Mouse (Mus musculus): ENCODE results near the gene Csf1. TPM values are rescaled to one million over a fixed set of nuclear protein-coding genes. Genes with fewer than 3 reads are reported as not detected.

Gene Csf1
- polyA plus RNA-seq, 1 experiment from 2014 or later = 10.7 TPM

DNA sequence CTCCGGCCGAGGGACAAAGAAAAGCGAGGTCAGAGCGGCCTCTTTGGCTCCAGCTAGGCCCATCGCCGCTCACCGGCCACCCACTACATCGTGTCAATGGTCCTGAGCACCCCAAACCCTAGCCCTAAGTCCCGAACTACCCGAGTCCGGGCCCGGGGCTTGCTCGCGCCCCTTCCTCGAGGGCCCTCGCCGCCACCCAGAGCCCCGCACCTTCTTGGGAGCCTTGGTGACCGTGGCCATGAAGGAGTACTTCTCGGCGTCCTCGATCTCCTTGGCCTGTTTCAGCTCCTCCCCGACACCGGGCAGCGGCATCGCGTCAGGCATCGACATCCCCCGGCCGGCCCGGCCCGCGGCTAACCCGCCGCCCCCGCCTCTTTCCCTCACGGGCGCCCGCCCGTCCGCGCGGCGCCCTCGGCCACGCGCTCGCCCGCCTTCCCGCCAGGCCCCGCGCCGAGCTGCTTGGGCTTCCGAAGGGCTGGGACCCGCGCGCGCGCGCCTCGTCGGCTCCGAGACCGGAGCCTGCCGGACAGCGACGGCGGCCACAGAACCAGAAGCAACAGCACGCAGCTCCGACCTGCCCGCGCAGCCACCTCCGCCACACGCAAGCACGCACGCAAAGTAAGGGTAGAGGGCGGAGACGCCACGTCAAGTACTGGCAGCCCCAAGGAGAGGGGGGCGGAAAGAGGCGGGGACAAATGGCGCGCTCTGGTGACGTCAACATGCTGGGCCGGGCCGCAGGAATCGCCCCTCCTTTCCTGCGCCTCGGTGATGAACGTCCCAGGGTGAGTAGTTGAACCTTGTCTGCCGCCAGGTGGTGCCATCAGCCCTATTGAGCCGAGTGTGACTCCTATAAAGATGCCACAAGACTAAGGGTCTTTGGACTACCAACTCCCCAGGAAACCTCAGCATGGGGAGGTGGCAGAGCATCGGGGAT is 64.1 kb downstream of the Csf1 start, which contains the start of gene Ahcyl1:
Gene Ahcyl1, minus strand, starts transcription at position 613 of the 934 bp plus-strand sequence.
- H3K36me3 ChIP-seq (ENCODE audit: control insufficient read depth, insufficient read depth, low read length) = no peaks in the 10 kb centered on the region
- no peaks in the 10 kb centered on the region for H3K9me3 ChIP-seq (ENCODE audit: control insufficient read depth, low read length)
- peak within 1 kb of the TSS; percentile 71 for H3K4me2 ChIP-seq
- peak within 1 kb of the TSS; percentile 89 for H3K27ac ChIP-seq (ENCODE audit: low read depth, low read length)
- peaks cover 23% of the 10 kb centered on the region for H3K4me1 ChIP-seq (replicated peaks; ENCODE audit: control insufficient read depth, insufficient read depth, low read length)
- ATAC-seq (replicated peaks; ENCODE audit: low FRiP score) (peak; percentile 95), DNase-seq (ENCODE audit: low spot score) (peak; percentile 99)
- H3K9ac ChIP-seq (ENCODE audit: low read depth, low read length) = peak within 1 kb of the TSS; percentile 95
- H3K27me3 ChIP-seq (replicated peaks; ENCODE audit: control insufficient read depth, insufficient read depth, low read length) = no peaks in the 10 kb centered on the region
- H3K4me3 ChIP-seq (ENCODE audit: low read depth, low read length) = peak within 1 kb of the TSS; percentile 93
- 1% methylated on average over 88 of the region's 93 CpGs for WGBS

DNA sequence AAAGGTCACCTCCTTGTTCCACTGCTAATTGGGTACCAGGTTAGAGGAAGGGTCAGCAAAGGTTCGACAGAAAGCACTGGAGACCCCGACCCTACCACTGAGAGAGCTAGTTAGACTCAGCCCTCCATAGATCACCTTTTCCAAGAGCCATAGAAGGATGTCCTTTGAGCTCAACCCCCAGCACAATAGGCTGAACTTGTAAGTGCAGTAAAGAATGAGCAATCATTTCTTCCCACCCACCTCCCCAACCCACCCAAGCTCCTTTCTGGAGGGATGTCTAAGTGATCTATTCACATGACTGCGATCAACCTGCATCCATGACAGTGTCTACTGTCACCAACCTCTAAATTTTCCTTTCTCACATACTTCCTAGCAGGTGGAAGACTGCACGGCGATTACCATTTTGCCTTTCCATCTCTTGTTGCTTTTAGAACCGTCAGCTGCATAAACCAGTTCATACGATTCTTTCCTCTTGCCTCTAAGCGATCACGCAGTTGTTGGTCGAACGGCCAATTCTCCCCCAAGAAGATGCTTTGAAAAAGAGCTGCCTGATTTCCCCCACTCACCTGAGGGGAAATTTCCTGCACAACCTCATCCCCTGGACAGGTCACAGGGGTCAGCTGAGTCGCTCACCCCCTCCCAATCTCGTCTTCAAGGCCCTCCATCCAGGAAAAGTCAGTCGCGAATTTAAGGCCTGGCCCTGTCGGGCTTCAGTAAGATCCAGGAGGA is 64.9 kb downstream of the Csf1 start:
- ATAC-seq (replicated peaks; ENCODE audit: low FRiP score) = no peak
- DNase-seq (ENCODE audit: low spot score) = peak; percentile 31
- peaks cover 23% of the 10 kb centered on the region for H3K4me1 ChIP-seq (replicated peaks; ENCODE audit: control insufficient read depth, insufficient read depth, low read length)
- H3K9ac ChIP-seq (ENCODE audit: low read depth, low read length) = peak overlapping the region; percentile 95
- WGBS = 8% methylated on average over 16 of the region's 16 CpGs
- peak overlapping the region; percentile 93 for H3K4me3 ChIP-seq (ENCODE audit: low read depth, low read length)
- peak overlapping the region; percentile 71 for H3K4me2 ChIP-seq
- no peaks in the 10 kb centered on the region for H3K27me3 ChIP-seq (replicated peaks; ENCODE audit: control insufficient read depth, insufficient read depth, low read length)
- H3K27ac ChIP-seq (ENCODE audit: low read depth, low read length) = peak overlapping the region; percentile 89
- H3K36me3 ChIP-seq (ENCODE audit: control insufficient read depth, insufficient read depth, low read length) = no peaks in the 10 kb centered on the region; the same call in 1 of the 2 replicates
- H3K9me3 ChIP-seq (ENCODE audit: control insufficient read depth, low read length) = no peaks in the 10 kb centered on the region

DNA sequence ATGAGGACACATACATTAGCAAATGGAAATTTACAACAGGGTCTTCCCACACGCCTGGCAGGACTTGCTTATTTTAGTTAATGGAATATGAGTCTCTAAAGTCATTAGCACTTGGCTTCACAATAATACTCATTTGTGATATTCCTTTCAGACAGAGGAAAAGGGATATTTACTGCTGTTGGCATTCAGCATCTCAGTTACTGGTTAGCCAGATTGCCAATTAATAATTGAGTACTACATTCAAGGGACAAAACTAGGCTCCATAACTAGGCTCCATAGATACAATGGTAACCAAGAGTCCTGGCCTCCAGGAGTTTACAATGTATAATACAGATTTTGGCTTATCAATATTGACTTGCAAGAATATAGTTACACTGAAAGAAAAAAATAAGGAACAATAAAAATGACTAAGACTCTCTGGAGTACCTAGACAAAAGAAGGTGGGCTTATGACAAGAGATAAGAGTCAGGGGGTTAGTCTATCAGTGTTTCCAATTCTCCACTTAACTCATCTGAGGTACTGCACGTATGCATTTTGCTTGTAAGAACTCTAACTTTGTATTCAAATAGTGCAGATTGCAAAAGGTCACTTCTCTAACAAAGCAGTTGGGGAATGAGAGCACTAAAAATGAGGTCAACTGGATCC is 65.9 kb downstream of the Csf1 start:
- no peak for ATAC-seq (replicated peaks; ENCODE audit: low FRiP score)
- Histone ChIP-seq H3K9me3 (ENCODE audit: control insufficient read depth, low read length) (no peaks in the 10 kb centered on the region), H3K9ac (ENCODE audit: low read depth, low read length) (peak overlapping the region; percentile 95), H3K36me3 (ENCODE audit: control insufficient read depth, insufficient read depth, low read length) (no peaks in the 10 kb centered on the region; the same call in 1 of the 2 replicates), H3K4me3 (ENCODE audit: low read depth, low read length) (peak overlapping the region; percentile 93), H3K27ac (ENCODE audit: low read depth, low read length) (no peak overlapping the region), H3K4me2 (peak overlapping the region; percentile 71), H3K27me3 (replicated peaks; ENCODE audit: control insufficient read depth, insufficient read depth, low read length) (no peaks in the 10 kb centered on the region), H3K4me1 (replicated peaks; ENCODE audit: control insufficient read depth, insufficient read depth, low read length) (peaks cover 25% of the 10 kb centered on the region)
- WGBS = 62% methylated on average over 2 of the region's 2 CpGs
- no peak for DNase-seq (ENCODE audit: low spot score)

Other genes starting within 250 kb of the Csf1 start
- gene Slc6a17, start 242.5 kb downstream of the Csf1 start, polyA plus RNA-seq (2014; fragmentation: Nextera tagmentation; extraction: Ambion mirVana) = 0.91 and 2.0 TPM in 2 replicates
- not detected in 2 replicates for gene Ubl4b, start 205.4 kb downstream of the Csf1 start, polyA plus RNA-seq (2014; fragmentation: Nextera tagmentation; extraction: Ambion mirVana)
- gene Alx3, start 165.4 kb downstream of the Csf1 start, polyA plus RNA-seq (2014; fragmentation: Nextera tagmentation; extraction: Ambion mirVana) = 5.6 and 5.8 TPM in 2 replicates
- gene Gm10961, start 129.1 kb downstream of the Csf1 start, polyA plus RNA-seq (2014; fragmentation: Nextera tagmentation; extraction: Ambion mirVana) = not detected in 2 replicates
- 29.3 and 32.4 TPM in 2 replicates for gene Strip1, start 128.8 kb downstream of the Csf1 start, polyA plus RNA-seq (2014; fragmentation: Nextera tagmentation; extraction: Ambion mirVana)
- 69.0 and 76.3 TPM in 2 replicates for gene Ahcyl1, start 63.9 kb downstream of the Csf1 start, polyA plus RNA-seq (2014; fragmentation: Nextera tagmentation; extraction: Ambion mirVana)
- gene Eps8l3, start 116.8 kb upstream of the Csf1 start, polyA plus RNA-seq (2014; fragmentation: Nextera tagmentation; extraction: Ambion mirVana) = not detected in 2 replicates
- gene Gstm5, start 135.4 kb upstream of the Csf1 start, polyA plus RNA-seq (2014; fragmentation: Nextera tagmentation; extraction: Ambion mirVana) = 154 and 167 TPM in 2 replicates
- 10.8 and 12.0 TPM in 2 replicates for gene Gstm7, start 171.3 kb upstream of the Csf1 start, polyA plus RNA-seq (2014; fragmentation: Nextera tagmentation; extraction: Ambion mirVana)
- 9.2 and 9.5 TPM in 2 replicates for gene Gstm6, start 183.3 kb upstream of the Csf1 start, polyA plus RNA-seq (2014; fragmentation: Nextera tagmentation; extraction: Ambion mirVana)
- 7.5 and 7.7 TPM in 2 replicates for gene Gstm3, start 208.8 kb upstream of the Csf1 start, polyA plus RNA-seq (2014; fragmentation: Nextera tagmentation; extraction: Ambion mirVana)
- 16.7 and 18.2 TPM in 2 replicates for gene Gstm2, start 226.0 kb upstream of the Csf1 start, polyA plus RNA-seq (2014; fragmentation: Nextera tagmentation; extraction: Ambion mirVana)